Mouse (Mus musculus): Measurements from ENCODE around the gene Atp1b2. TPM values are rescaled to one million over a fixed set of nuclear protein-coding genes. Genes with fewer than 3 reads are reported as not detected.

Atp1b2 gene
- polyA plus RNA-seq, 1 experiment from 2014 or later: 10.8 TPM

- Histone ChIP-seq H3K4me1 (peaks cover 7% of the 10 kb centered on the region), H3K4me2 (replicated peaks) (no peak overlapping the region), H3K4me3 (no peak overlapping the region), H3K36me3 (peaks cover 43% of the 10 kb centered on the region), H3K27ac (no peak overlapping the region), H3K9ac (no peak overlapping the region), H3K27me3 (replicated peaks) (no peaks in the 10 kb centered on the region), H3K9me3 (no peaks in the 10 kb centered on the region)
- ATAC-seq (ENCODE audit: low FRiP score, low read depth): no peak
- WGBS: 81% methylated on average over 7 of the region's 7 CpGs
These were observed 19.9 kb downstream of the Atp1b2 start for GRCm38 (mm10) chr11:69585718-69586325.

GRCm38 (mm10) chr11:69584937-69585336 lies 20.8 kb downstream of the Atp1b2 start:
- no peak overlapping the region for H3K4me2 ChIP-seq (replicated peaks)
- H3K36me3 ChIP-seq: peaks cover 35% of the 10 kb centered on the region
- H3K4me3 ChIP-seq: no peak overlapping the region
- no peaks in the 10 kb centered on the region for H3K9me3 ChIP-seq
- 97% methylated on average over 13 of the region's 13 CpGs for WGBS
- H3K9ac ChIP-seq: no peak overlapping the region
- H3K27me3 ChIP-seq (replicated peaks): no peaks in the 10 kb centered on the region
- no peak overlapping the region for H3K27ac ChIP-seq
- H3K4me1 ChIP-seq: peaks cover 7% of the 10 kb centered on the region
- ATAC-seq (ENCODE audit: low FRiP score, low read depth): no peak

GRCm38 (mm10) chr11:69584008-69584407 lies 21.7 kb downstream of the Atp1b2 start:
- no peak overlapping the region for H3K27ac ChIP-seq
- no peak overlapping the region for H3K4me3 ChIP-seq
- no peaks in the 10 kb centered on the region for H3K9me3 ChIP-seq
- H3K9ac ChIP-seq: no peak overlapping the region
- ATAC-seq (ENCODE audit: low FRiP score, low read depth): no peak
- WGBS: 85% methylated on average over 7 of the region's 7 CpGs
- peaks cover 26% of the 10 kb centered on the region for H3K36me3 ChIP-seq
- H3K27me3 ChIP-seq (replicated peaks): no peaks in the 10 kb centered on the region
- H3K4me1 ChIP-seq: peaks cover 7% of the 10 kb centered on the region
- no peak overlapping the region for H3K4me2 ChIP-seq (replicated peaks)

- Histone ChIP-seq H3K27me3 (replicated peaks) (no peaks in the 10 kb centered on the region), H3K4me2 (replicated peaks) (peak overlapping the region; percentile 83), H3K36me3 (peaks cover 9% of the 10 kb centered on the region), H3K9me3 (no peaks in the 10 kb centered on the region), H3K4me1 (peaks cover 21% of the 10 kb centered on the region), H3K27ac (no peak overlapping the region), H3K4me3 (no peak overlapping the region), H3K9ac (0 out of 2 replicates have a peak overlapping the region, but pooled peaks have one; percentile 75)
- no peak for ATAC-seq (ENCODE audit: low FRiP score, low read depth)
- 63% methylated on average over 9 of the region's 9 CpGs for WGBS
These were observed 23.4 kb downstream of the Atp1b2 start for GRCm38 (mm10) chr11:69582230-69582805.

GRCm38 (mm10) chr11:69581814-69582213 lies 23.9 kb downstream of the Atp1b2 start:
- H3K4me3 ChIP-seq: peak overlapping the region; percentile 74
- no peaks in the 10 kb centered on the region for H3K9me3 ChIP-seq
- no peak for ATAC-seq (ENCODE audit: low FRiP score, low read depth)
- peak overlapping the region; percentile 75 for H3K9ac ChIP-seq
- 0% methylated on average over 8 of the region's 8 CpGs for WGBS
- H3K4me1 ChIP-seq: peaks cover 26% of the 10 kb centered on the region
- H3K36me3 ChIP-seq: peaks cover 4% of the 10 kb centered on the region
- H3K27me3 ChIP-seq (replicated peaks): no peaks in the 10 kb centered on the region
- H3K4me2 ChIP-seq (replicated peaks): peak overlapping the region; percentile 83
- H3K27ac ChIP-seq: 0 out of 2 replicates have a peak overlapping the region, but pooled peaks have one; percentile 28

- under 1% methylated on average over 36 of the region's 36 CpGs for WGBS
These were observed 24.5 kb downstream of the Atp1b2 start for GRCm38 (mm10) chr11:69581147-69581688.

GRCm38 (mm10) chr11:69580572-69581146 lies 25.1 kb downstream of the Atp1b2 start:
- ATAC-seq (ENCODE audit: low FRiP score, low read depth): peak; percentile 25; the same call in 1 of the 2 replicates
- Histone ChIP-seq H3K27me3 (replicated peaks) (no peaks in the 10 kb centered on the region), H3K4me3 (peak overlapping the region; percentile 74), H3K4me2 (replicated peaks) (peak overlapping the region; percentile 83), H3K27ac (peak overlapping the region; percentile 71), H3K9ac (peak overlapping the region; percentile 75), H3K9me3 (no peaks in the 10 kb centered on the region), H3K36me3 (no peaks in the 10 kb centered on the region), H3K4me1 (peaks cover 34% of the 10 kb centered on the region)
- WGBS: under 1% methylated on average over 25 of the region's 25 CpGs

More at GRCm38 (mm10) chr11:69581147-69581688, 24.5 kb downstream of the Atp1b2 start:
- Histone ChIP-seq H3K27me3 (replicated peaks) (no peaks in the 10 kb centered on the region), H3K9me3 (no peaks in the 10 kb centered on the region), H3K36me3 (no peaks in the 10 kb centered on the region; the same call in 1 of the 2 replicates), H3K4me3 (peak overlapping the region; percentile 74), H3K4me2 (replicated peaks) (peak overlapping the region; percentile 83), H3K4me1 (peaks cover 30% of the 10 kb centered on the region), H3K27ac (peak overlapping the region; percentile 71), H3K9ac (peak overlapping the region; percentile 75)
- ATAC-seq (ENCODE audit: low FRiP score, low read depth): peak; percentile 75

GRCm38 (mm10) chr11:69580091-69580514 lies 25.6 kb downstream of the Atp1b2 start, which contains the start of the genes Wrap53 and Trp53:
Gene Wrap53 (minus strand): TSS chr11:69580255.
Gene Trp53 (plus strand): TSS chr11:69580359.
- Histone ChIP-seq H3K9me3 (no peaks in the 10 kb centered on the region), H3K36me3 (0 out of 2 replicates have a peak, but pooled peaks cover 1% of the 10 kb centered on the region), H3K9ac (peak within 1 kb of the TSS; percentile 75), H3K4me3 (peak within 1 kb of the TSS; percentile 74), H3K4me2 (replicated peaks) (peak within 1 kb of the TSS; percentile 83), H3K4me1 (peaks cover 34% of the 10 kb centered on the region), H3K27me3 (replicated peaks) (no peaks in the 10 kb centered on the region), H3K27ac (peak within 1 kb of the TSS; percentile 71)
- peak; percentile 69 for ATAC-seq (ENCODE audit: low FRiP score, low read depth)
- WGBS: under 1% methylated on average over 13 of the region's 13 CpGs

GRCm38 (mm10) chr11:69579128-69580017 lies 26.4 kb downstream of the Atp1b2 start:
- peaks cover 7% of the 10 kb centered on the region; the same call in 1 of the 2 replicates for H3K36me3 ChIP-seq
- ATAC-seq (ENCODE audit: low FRiP score, low read depth): peak; percentile 87
- peak overlapping the region; percentile 83 for H3K4me2 ChIP-seq (replicated peaks)
- H3K27me3 ChIP-seq (replicated peaks): no peaks in the 10 kb centered on the region
- peaks cover 34% of the 10 kb centered on the region for H3K4me1 ChIP-seq
- H3K4me3 ChIP-seq: peak overlapping the region; percentile 74
- no peaks in the 10 kb centered on the region for H3K9me3 ChIP-seq
- peak overlapping the region; percentile 71 for H3K27ac ChIP-seq
- peak overlapping the region; percentile 75 for H3K9ac ChIP-seq
- WGBS: 3% methylated on average over 39 of the region's 39 CpGs

GRCm38 (mm10) chr11:69578301-69578700 lies 27.4 kb downstream of the Atp1b2 start:
- Histone ChIP-seq H3K4me2 (replicated peaks) (peak overlapping the region; percentile 83), H3K4me3 (peak overlapping the region; percentile 68), H3K27me3 (replicated peaks) (no peaks in the 10 kb centered on the region), H3K27ac (no peak overlapping the region), H3K4me1 (peaks cover 34% of the 10 kb centered on the region), H3K9ac (peak overlapping the region; percentile 72), H3K36me3 (peaks cover 10% of the 10 kb centered on the region), H3K9me3 (no peaks in the 10 kb centered on the region)
- WGBS: 14% methylated on average over 15 of the region's 15 CpGs
- ATAC-seq (ENCODE audit: low FRiP score, low read depth): no peak

- no peaks in the 10 kb centered on the region for H3K9me3 ChIP-seq
- no peak for ATAC-seq (ENCODE audit: low FRiP score, low read depth)
- no peak overlapping the region for H3K4me2 ChIP-seq (replicated peaks)
- no peak overlapping the region for H3K9ac ChIP-seq
- H3K4me1 ChIP-seq: peaks cover 26% of the 10 kb centered on the region
- peaks cover 16% of the 10 kb centered on the region for H3K36me3 ChIP-seq
- H3K27me3 ChIP-seq (replicated peaks): no peaks in the 10 kb centered on the region
- 77% methylated on average over 5 of the region's 5 CpGs for WGBS
- H3K27ac ChIP-seq: no peak overlapping the region
- H3K4me3 ChIP-seq: no peak overlapping the region
These were observed 29.4 kb downstream of the Atp1b2 start for GRCm38 (mm10) chr11:69576307-69576706.
